Mouse (Mus musculus) ES-E14 (cell line): ENCODE results near the gene Gm1604a.
"Not testable (repeated sequence)": the region's sequence is repeated elsewhere in the genome, so short reads cannot be mapped to it uniquely, and the experiment has no call there.

ENCODE experiments used
- CHD2 ChIP-seq: IDR thresholded peaks from 2 replicates; pipeline ENCODE4 v1.6.1; 2014; ENCODE audit warnings: mild to moderate bottlenecking, low read depth, low read length, inconsistent platforms
- HCFC1 ChIP-seq: IDR thresholded peaks from 2 replicates; pipeline ENCODE4 v1.6.1; 2012; ENCODE audit warnings: low read length, inconsistent platforms, borderline replicate concordance; ENCODE audit not compliant: insufficient read depth
- MAFK ChIP-seq: IDR thresholded peaks from 2 replicates; pipeline ENCODE4 v1.6.1; 2014; ENCODE audit warnings: mild to moderate bottlenecking, low read depth, low read length, inconsistent platforms; ENCODE audit not compliant: insufficient read depth
- ZC3H11A ChIP-seq: IDR thresholded peaks from 2 replicates; pipeline ENCODE4 v1.6.1; 2012; ENCODE audit warnings: low read depth, mild to moderate bottlenecking, inconsistent platforms, low read length, borderline replicate concordance
- ZNF384 ChIP-seq: IDR thresholded peaks from 2 replicates; pipeline ENCODE4 v1.6.1; 2012; ENCODE audit warnings: low read depth, low read length, inconsistent platforms

DNA sequence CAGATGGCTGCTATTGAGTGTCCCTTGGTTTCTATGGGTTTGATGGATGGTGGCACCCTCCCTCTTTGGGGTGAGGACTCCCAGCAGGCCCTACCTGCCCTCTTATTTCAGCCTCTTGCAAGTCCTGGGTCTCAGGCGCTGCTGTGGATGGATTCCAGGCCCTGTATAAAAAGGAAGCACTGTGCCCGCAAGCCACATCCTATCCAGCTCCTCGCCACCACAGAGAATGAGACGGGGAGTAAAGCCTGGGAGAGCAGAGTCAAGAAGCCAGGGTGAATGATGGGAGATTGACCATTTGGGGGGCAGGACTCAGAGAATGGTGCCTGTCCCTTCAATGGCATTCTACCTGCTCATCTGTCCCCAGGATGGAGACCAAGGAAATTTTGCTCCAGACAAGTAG, 86.3 kb downstream of the Gm1604a start:
- TF ChIP-seq MAFK, CHD2, HCFC1, ZC3H11A, ZNF384: not testable (repeated sequence)
